Mouse (Mus musculus) layer of hippocampus, adult 2 months (tissue): ENCODE measurements around the gene Tmem258. TPM values are rescaled to one million over a fixed set of nuclear protein-coding genes. Genes with fewer than 3 reads are reported as not detected.
"Not testable (repeated sequence)": the region's sequence is repeated elsewhere in the genome, so short reads cannot be mapped to it uniquely, and the experiment has no call there.

ENCODE experiments used
- DNase-seq, 2 experiments: peaks; one replicate each; pipeline ENCODE4 v3.0.0; 2022; ENCODE audit warnings: low spot score in 2 of 2
- H3K27ac ChIP-seq: fragments of 200-600 bp; 2 replicates; pipeline ENCODE4 v1.8.1; 2022
- H3K4me3 ChIP-seq: fragments of 200-600 bp; 2 replicates; pipeline ENCODE4 v1.8.1; 2022; ENCODE audit warnings: mild to moderate bottlenecking
- CTCF ChIP-seq: fragments of 200-600 bp; conservative IDR thresholded peaks from 2 replicates; pipeline ENCODE4 v1.8.1; 2022; ENCODE audit warnings: antibody characterized with exemption, mild to moderate bottlenecking, moderate library complexity
- long read RNA-seq, 2 experiments: library from polyadenylated mRNA; stranded (forward); transcript quantifications; one replicate each; pipeline ENCODE4 v2.0.0; 2021; ENCODE audit warnings: borderline mapping rate in 2 of 2
- total RNA-seq, 2 experiments: library from RNA; stranded (reverse); gene quantifications; 2 replicates each; pipeline ENCODE4 v1.2.3; 2021

The Tmem258 gene
- 10 to 100 TPM; 74.0 to 79.7 TPM for total RNA-seq
- long read RNA-seq, experiment 1, transcript Tmem258-201 (4 exons, 606 nt) = major isoform, 92 of 107 reads
- long read RNA-seq, experiment 1, partial matches to known transcripts = 7 of 107 reads
- long read RNA-seq, experiment 1, other reads (novel, unspliced or antisense) = 7 of 107 reads
- long read RNA-seq, experiment 2, transcript Tmem258-201 (4 exons, 606 nt) = major isoform, 127 of 140 reads
- long read RNA-seq, experiment 2, partial matches to known transcripts = 9 of 140 reads
- long read RNA-seq, experiment 2, other reads (novel, unspliced or antisense) = 2 of 140 reads

GRCm38 (mm10) chr19:10203848-10204615 is at the start of gene Tmem258, which contains the start of gene Fen1:
Tmem258 (plus strand) TSS chr19:10204014.
Fen1 (minus strand) TSS chr19:10204169.
- Histone ChIP-seq H3K27ac (peak within 1 kb of the TSS; percentile 100), H3K4me3 (peak within 1 kb of the TSS; percentile 99)
- no peak for TF ChIP-seq CTCF
- DNase-seq = peak; percentile 89 to 92

GRCm38 (mm10) chr19:10157725-10158124 is 46.1 kb upstream of the Tmem258 start:
- no peak overlapping the region for H3K27ac ChIP-seq
- DNase-seq = no peak
- no peak for TF ChIP-seq CTCF
- no peak overlapping the region for H3K4me3 ChIP-seq

- no peak for TF ChIP-seq CTCF
- Histone ChIP-seq H3K4me3 (no peak overlapping the region), H3K27ac (no peak overlapping the region)
- no peak for DNase-seq
Observed at GRCm38 (mm10) chr19:10163896-10164295, 39.9 kb upstream of the Tmem258 start.

GRCm38 (mm10) chr19:10165928-10166327 is 37.9 kb upstream of the Tmem258 start:
- DNase-seq, H3K27ac ChIP-seq, H3K4me3 ChIP-seq: not testable (repeated sequence)

GRCm38 (mm10) chr19:10167112-10167511 is 36.7 kb upstream of the Tmem258 start:
- no peak overlapping the region for H3K27ac ChIP-seq
- no peak for DNase-seq
- no peak for TF ChIP-seq CTCF

GRCm38 (mm10) chr19:10167951-10168350 is 35.9 kb upstream of the Tmem258 start:
- H3K4me3 ChIP-seq = no peak overlapping the region
- TF ChIP-seq CTCF = no peak
- DNase-seq = no peak
- H3K27ac ChIP-seq = no peak overlapping the region

More at GRCm38 (mm10) chr19:10167112-10167511, 36.7 kb upstream of the Tmem258 start:
- no peak overlapping the region for H3K4me3 ChIP-seq

- DNase-seq = no peak
- TF ChIP-seq CTCF = no peak
- Histone ChIP-seq H3K4me3 (no peak overlapping the region), H3K27ac (no peak overlapping the region)
Observed at GRCm38 (mm10) chr19:10168441-10168840, 35.4 kb upstream of the Tmem258 start.

GRCm38 (mm10) chr19:10169179-10169578 is 34.6 kb upstream of the Tmem258 start:
- H3K27ac ChIP-seq = no peak overlapping the region
- no peak for TF ChIP-seq CTCF
- no peak for DNase-seq
- no peak overlapping the region for H3K4me3 ChIP-seq

- H3K4me3 ChIP-seq = not testable (repeated sequence)
Observed at GRCm38 (mm10) chr19:10169692-10170330, 34.0 kb upstream of the Tmem258 start.

GRCm38 (mm10) chr19:10170466-10170865 is 33.3 kb upstream of the Tmem258 start:
- no peak for DNase-seq
- Histone ChIP-seq H3K4me3 (no peak overlapping the region), H3K27ac (no peak overlapping the region)
- TF ChIP-seq CTCF = no peak

More at GRCm38 (mm10) chr19:10169692-10170330, 34.0 kb upstream of the Tmem258 start:
- not testable (repeated sequence) for DNase-seq, H3K27ac ChIP-seq

- H3K4me3 ChIP-seq = no peak overlapping the region
- no peak for TF ChIP-seq CTCF
- no peak for DNase-seq
- H3K27ac ChIP-seq = peak overlapping the region; percentile 33; the same call in 1 of the 2 replicates
Observed at GRCm38 (mm10) chr19:10171359-10171758, 32.5 kb upstream of the Tmem258 start.

- TF ChIP-seq CTCF = no peak
- no peak overlapping the region for H3K4me3 ChIP-seq
- peak overlapping the region; percentile 51; the same call in 1 of the 2 replicates for H3K27ac ChIP-seq
- DNase-seq = peak in 1 of 2 experiments; percentile 66
Observed at GRCm38 (mm10) chr19:10171846-10172245, 32.0 kb upstream of the Tmem258 start.

GRCm38 (mm10) chr19:10173116-10173718 is 30.6 kb upstream of the Tmem258 start:
- no peak overlapping the region for H3K4me3 ChIP-seq
- no peak overlapping the region for H3K27ac ChIP-seq
- no peak for DNase-seq
- TF ChIP-seq CTCF = no peak
